Mouse (Mus musculus): ENCODE measurements at regions not wholly inside any gene's neighbourhood (a gene's known extent, or its start where the extent isn't known, plus 50 kb on each side); places are given as distances from the start of the nearest gene placed in this dataset.

DNA sequence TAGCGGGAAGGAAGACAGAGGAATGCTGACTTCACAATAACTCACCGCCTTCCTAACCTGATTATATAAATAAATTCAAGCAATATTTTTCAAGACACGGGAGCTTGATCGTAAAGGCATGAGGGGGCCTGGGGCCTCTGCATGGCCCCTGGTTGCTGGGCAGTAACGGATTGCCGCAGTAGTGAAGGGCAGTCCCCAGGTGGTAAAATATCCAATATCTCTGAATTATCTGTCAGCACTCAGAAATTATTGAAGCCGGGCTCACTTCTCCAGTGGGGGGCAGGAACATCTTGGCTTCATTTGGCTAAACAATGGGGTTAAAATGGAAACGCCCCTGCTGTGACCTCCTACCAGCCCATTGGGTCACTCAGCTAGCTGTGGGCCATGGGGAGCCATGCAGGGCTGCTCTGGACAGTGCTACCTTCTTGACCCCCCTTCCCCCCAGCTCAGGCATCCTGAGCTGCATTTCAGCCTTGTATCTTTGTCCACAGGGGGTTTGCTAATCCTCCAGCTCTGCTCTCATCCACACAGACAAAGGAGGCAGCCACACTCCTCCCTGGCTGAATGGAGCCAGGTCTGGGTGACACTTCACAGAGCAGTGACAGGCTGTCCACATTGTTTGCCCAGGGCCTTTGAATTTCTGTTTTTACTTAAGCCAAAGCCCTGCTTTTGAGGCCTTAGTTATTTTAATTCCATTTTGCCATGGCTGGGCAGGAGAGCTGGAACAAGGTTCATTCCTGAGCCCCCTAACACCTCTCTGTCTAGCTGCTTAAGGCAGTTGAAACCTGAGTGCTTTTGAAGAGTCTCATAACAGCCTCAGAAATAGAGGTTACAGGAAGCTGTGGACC, 267.2 kb upstream of the N4bp1 start:
- dilution Hi-C loops (cut with MboI; ENCODE audit: extremely low pct_ligation_motif_present, extremely low pct_unique_long_range_greater_than_20kb, low sequenced_read_pairs) (no loop called here), in situ Hi-C loops (cut with MboI; ENCODE audit: low pct_ligation_motif_present, low pct_unique_long_range_greater_than_20kb, low sequenced_read_pairs) (no loop called here)
- Histone ChIP-seq H3K27me3 (replicated peaks) (no peaks in the 10 kb centered on the region), H3K4me3 (replicated peaks in 1 of 3; ENCODE audit: low read depth in 2 of 3, low read length in 2 of 3, poor library complexity in 1 of 3) (no peak overlapping the region), H3K79me2 (replicated peaks; ENCODE audit: control insufficient read depth, extremely low read depth, insufficient read depth, poor library complexity, severe bottlenecking) (no peaks in the 10 kb centered on the region), H3K36me3 (replicated peaks in 1 of 2; ENCODE audit: control insufficient read depth in 1 of 2, insufficient read depth in 1 of 2, low read length in 1 of 2) (no peaks in the 10 kb centered on the region), H3K4me2 (ENCODE audit: insufficient read depth, low read depth, poor library complexity, severe bottlenecking) (no peak overlapping the region), H3K9ac (ENCODE audit: insufficient read depth, low read depth) (no peak overlapping the region), H3K9me3 (replicated peaks; ENCODE audit: low read length) (no peaks in the 10 kb centered on the region), H3K4me1 (ENCODE audit: control insufficient read depth in 1 of 2, insufficient read depth in 2 of 2) (peaks cover 7 to 31% of the 10 kb centered on the region in 2 experiments), H3K27ac (ENCODE audit: insufficient read depth, low read depth) (no peak overlapping the region)
- no peak for DNase-seq (ENCODE audit: extremely low read depth)
- TF ChIP-seq ZNF384 (IDR thresholded peaks at IDR 0.05; ENCODE audit: low read depth, low read length) (no peak), HCFC1 (IDR thresholded peaks at IDR 0.05; ENCODE audit: low read depth, low read length) (no peak), IRF4 (IDR thresholded peaks at IDR 0.05; ENCODE audit: low read depth, low read length) (no peak), EP300 (IDR thresholded peaks at IDR 0.05; ENCODE audit: low read length) (no peak), ZKSCAN1 (IDR thresholded peaks at IDR 0.05; ENCODE audit: borderline replicate concordance, low read depth, low read length) (no peak), JUN (IDR thresholded peaks at IDR 0.05; ENCODE audit: insufficient read depth, low read depth, low read length) (no peak), UBTF (IDR thresholded peaks at IDR 0.05; ENCODE audit: low read depth, low read length) (no peak), PAX5 (IDR thresholded peaks at IDR 0.05; ENCODE audit: low read length) (no peak), TCF12 (IDR thresholded peaks at IDR 0.05; ENCODE audit: low read depth, low read length) (no peak)

DNA sequence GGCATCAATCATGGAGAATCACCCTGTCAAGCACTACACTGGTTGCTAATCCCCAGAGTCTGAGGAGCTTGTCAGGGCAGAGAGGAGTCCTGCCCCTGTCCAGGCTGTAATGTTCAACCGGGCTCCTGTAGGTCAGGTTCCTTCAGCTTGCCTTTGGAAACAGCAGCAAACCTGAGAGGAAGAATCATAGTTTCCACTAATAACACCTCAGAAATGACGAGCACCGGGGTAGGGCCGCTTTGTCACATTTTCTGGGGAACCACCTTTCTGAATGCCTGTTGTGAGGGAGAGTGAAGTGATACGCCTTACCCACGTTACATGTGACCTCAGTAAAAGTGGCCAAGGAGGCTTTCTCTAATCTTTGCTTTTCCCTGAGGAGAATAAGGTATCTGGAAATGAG, 263.8 kb upstream of the N4bp1 start:
- no peak overlapping the region for H3K4me3 ChIP-seq (replicated peaks in 1 of 3; ENCODE audit: low read depth in 2 of 3, low read length in 2 of 3, poor library complexity in 1 of 3)
- peak; percentile 74 for DNase-seq (ENCODE audit: extremely low read depth)
- peaks cover 6% of the 10 kb centered on the region for H3K9me3 ChIP-seq (replicated peaks; ENCODE audit: low read length)
- dilution Hi-C loops (cut with MboI; ENCODE audit: extremely low pct_ligation_motif_present, extremely low pct_unique_long_range_greater_than_20kb, low sequenced_read_pairs) (no loop called here), in situ Hi-C loops (cut with MboI; ENCODE audit: low pct_ligation_motif_present, low pct_unique_long_range_greater_than_20kb, low sequenced_read_pairs) (no loop called here)
- no peaks in the 10 kb centered on the region for H3K36me3 ChIP-seq (replicated peaks in 1 of 2; ENCODE audit: control insufficient read depth in 1 of 2, insufficient read depth in 1 of 2, low read length in 1 of 2)
- no peaks in the 10 kb centered on the region for H3K27me3 ChIP-seq (replicated peaks)
- peaks cover 7 to 32% of the 10 kb centered on the region in 2 experiments for H3K4me1 ChIP-seq (ENCODE audit: control insufficient read depth in 1 of 2, insufficient read depth in 2 of 2)
- H3K79me2 ChIP-seq (replicated peaks; ENCODE audit: control insufficient read depth, extremely low read depth, insufficient read depth, poor library complexity, severe bottlenecking) = no peaks in the 10 kb centered on the region
- no peak overlapping the region for H3K27ac ChIP-seq (ENCODE audit: insufficient read depth, low read depth)
- H3K4me2 ChIP-seq (ENCODE audit: insufficient read depth, low read depth, poor library complexity, severe bottlenecking) = no peak overlapping the region
- H3K9ac ChIP-seq (ENCODE audit: insufficient read depth, low read depth) = no peak overlapping the region
- TF ChIP-seq CHD2 (IDR thresholded peaks at IDR 0.05; ENCODE audit: low read length) = no peak
- TF ChIP-seq CHD1 (IDR thresholded peaks at IDR 0.05; ENCODE audit: low read depth, low read length) = no peak
- TF ChIP-seq E2F4 (IDR thresholded peaks at IDR 0.05; ENCODE audit: insufficient replicate concordance, low read depth, low read length) = no peak
- TF ChIP-seq RCOR1 (conservative IDR thresholded peaks at IDR 0.05; ENCODE audit: low read depth, low read length) = no peak
- peak; percentile 63 for TF ChIP-seq ETS1 (conservative IDR thresholded peaks at IDR 0.05; ENCODE audit: low read depth, low read length)
- peak; percentile 53; the same call in 1 of the 2 replicates for TF ChIP-seq EP300 (IDR thresholded peaks at IDR 0.05; ENCODE audit: low read length)
- TF ChIP-seq JUND (conservative IDR thresholded peaks at IDR 0.05; ENCODE audit: low read depth, low read length) = peak; percentile 65; the same call in 1 of the 2 replicates
- peak; percentile 59 for TF ChIP-seq BHLHE40 (IDR thresholded peaks at IDR 0.05; ENCODE audit: low read depth, low read length)
- TF ChIP-seq JUN (IDR thresholded peaks at IDR 0.05; ENCODE audit: insufficient read depth, low read depth, low read length) = 0 out of 2 replicates have a peak, but pooled peaks have one; percentile 30
- TF ChIP-seq NRF1 (IDR thresholded peaks at IDR 0.05; ENCODE audit: low read depth, low read length) = no peak
- no peak for TF ChIP-seq USF1 (IDR thresholded peaks at IDR 0.05; ENCODE audit: low read depth, low read length)
- TF ChIP-seq MXI1 (IDR thresholded peaks at IDR 0.05; ENCODE audit: low read depth, low read length) = peak; percentile 44; the same call in 1 of the 2 replicates
- peak; percentile 48; the same call in 1 of the 2 replicates for TF ChIP-seq IRF4 (IDR thresholded peaks at IDR 0.05; ENCODE audit: low read depth, low read length)
